Mouse (Mus musculus) cerebellum, adult 2 months (tissue): ENCODE data around the gene Gdf7. TPM values are rescaled to one million over a fixed set of nuclear protein-coding genes. Genes with fewer than 3 reads are reported as not detected.
A peak's percentile ranks its signal among the peaks of the same experiment; 100 is the strongest.

Experiments used
- DNase-seq, 2 experiments: peaks; one replicate each; pipeline ENCODE4 v3.0.0; 2021
- H3K27ac ChIP-seq: fragments of 200-500 bp; 2 replicates; pipeline ENCODE4 v1.5.1; 2012; ENCODE audit warnings: low read length, control low read depth, inconsistent platforms; ENCODE audit not compliant: insufficient read depth
- H3K27me3 ChIP-seq: fragments of 200-500 bp; 2 replicates; pipeline ENCODE4 v1.6.1; 2012; ENCODE audit warnings: inconsistent platforms, mild to moderate bottlenecking, low read length, moderate library complexity; ENCODE audit not compliant: control insufficient read depth, insufficient read depth
- H3K4me1 ChIP-seq: fragments of 200-500 bp; 2 replicates; pipeline ENCODE4 v1.6.1; 2011; ENCODE audit warnings: low read length; ENCODE audit not compliant: control insufficient read depth, insufficient read depth
- H3K4me3 ChIP-seq: fragments of 200-500 bp; replicated peaks from 2 replicates; pipeline ENCODE3; 2011; ENCODE audit warnings: mild to moderate bottlenecking, low read depth, low read length, control low read depth; ENCODE audit not compliant: insufficient read depth
- CTCF ChIP-seq: fragments of 200-500 bp; IDR thresholded peaks from 2 replicates; pipeline ENCODE4 v1.5.1; 2011; ENCODE audit warnings: low read depth, mild to moderate bottlenecking, control low read depth, low read length, moderate library complexity, borderline replicate concordance; ENCODE audit not compliant: insufficient read depth
- POLR2A ChIP-seq: fragments of 200-500 bp; IDR thresholded peaks from 2 replicates; pipeline ENCODE4 v1.6.1; 2011; ENCODE audit warnings: low read length, control low read depth, borderline replicate concordance; ENCODE audit not compliant: insufficient read depth
- WGBS: fragments of 180-500 bp; shearing (Covaris S2); methylation state at CpG from one replicate; pipeline ENCODE4 v1.1.7; 2018; 5-methylcytosine and 5-hydroxymethylcytosine counted together
- polyA plus RNA-seq: library from polyadenylated mRNA; depleted of rRNA; stranded (reverse); fragments of >200 nt; gene quantifications from 2 replicates; pipeline ENCODE4 v1.2.3, GENCODE M21; 2012

The Gdf7 gene
- polyA plus RNA-seq, 1 experiment: 0.07 TPM

GRCm38 (mm10) chr12:8333617-8334016 lies 31.9 kb upstream of the Gdf7 start:
- DNase-seq: no peak
- WGBS: 85% methylated on average over 8 of the region's 8 CpGs
- H3K4me1 ChIP-seq: peaks cover 9% of the 10 kb centered on the region
- TF ChIP-seq CTCF (no peak), POLR2A (no peak)
- no peak overlapping the region for H3K27ac ChIP-seq
- no peak overlapping the region for H3K4me3 ChIP-seq
- H3K27me3 ChIP-seq: no peaks in the 10 kb centered on the region

- Histone ChIP-seq H3K4me1 (peaks cover 11% of the 10 kb centered on the region), H3K27ac (no peak overlapping the region), H3K27me3 (no peaks in the 10 kb centered on the region), H3K4me3 (no peak overlapping the region)
- no peak for DNase-seq
- no peak for TF ChIP-seq POLR2A
- TF ChIP-seq CTCF: no peak
- 59% methylated on average over 5 of the region's 5 CpGs for WGBS
Measured at GRCm38 (mm10) chr12:8332174-8332542, 30.4 kb upstream of the Gdf7 start.

- Histone ChIP-seq H3K4me3 (no peak overlapping the region), H3K4me1 (peaks cover 13% of the 10 kb centered on the region), H3K27me3 (no peaks in the 10 kb centered on the region), H3K27ac (no peak overlapping the region)
- TF ChIP-seq POLR2A: no peak
- no peak for TF ChIP-seq CTCF
- WGBS: 45% methylated on average over 14 of the region's 14 CpGs
- no peak for DNase-seq
Measured at GRCm38 (mm10) chr12:8331489-8332173, 29.9 kb upstream of the Gdf7 start.

- Histone ChIP-seq H3K4me3 (no peak overlapping the region), H3K4me1 (peaks cover 20% of the 10 kb centered on the region), H3K27ac (no peak overlapping the region), H3K27me3 (no peaks in the 10 kb centered on the region)
- DNase-seq: no peak
- TF ChIP-seq POLR2A: no peak
- no peak for TF ChIP-seq CTCF
- WGBS: 67% methylated on average over 7 of the region's 7 CpGs
Measured at GRCm38 (mm10) chr12:8329236-8329635, 27.5 kb upstream of the Gdf7 start.

GRCm38 (mm10) chr12:8327675-8328053 lies 25.9 kb upstream of the Gdf7 start:
- TF ChIP-seq POLR2A: no peak
- no peak for TF ChIP-seq CTCF
- H3K4me1 ChIP-seq: peaks cover 15% of the 10 kb centered on the region
- 52% methylated on average over 1 of the region's 1 CpGs for WGBS
- H3K4me3 ChIP-seq: no peak overlapping the region
- H3K27me3 ChIP-seq: no peaks in the 10 kb centered on the region
- no peak for DNase-seq
- H3K27ac ChIP-seq: no peak overlapping the region

- DNase-seq: peak; percentile 88 to 94
- Histone ChIP-seq H3K4me3 (peak overlapping the region; percentile 11), H3K27ac (peak overlapping the region; percentile 63; the same call in 1 of the 2 replicates), H3K4me1 (peaks cover 11% of the 10 kb centered on the region), H3K27me3 (no peaks in the 10 kb centered on the region)
- TF ChIP-seq POLR2A (no peak), CTCF (peak; percentile 91)
- WGBS: 33% methylated on average over 17 of the region's 17 CpGs
Measured at GRCm38 (mm10) chr12:8326825-8327674, 25.3 kb upstream of the Gdf7 start.

GRCm38 (mm10) chr12:8325943-8326522 lies 24.3 kb upstream of the Gdf7 start:
- TF ChIP-seq POLR2A (no peak), CTCF (0 out of 2 replicates have a peak, but pooled peaks have one; percentile 3)
- H3K4me1 ChIP-seq: peaks cover 11% of the 10 kb centered on the region
- 47% methylated on average over 17 of the region's 17 CpGs for WGBS
- peak overlapping the region; percentile 63; the same call in 1 of the 2 replicates for H3K27ac ChIP-seq
- no peak overlapping the region for H3K4me3 ChIP-seq
- peak; percentile 42 to 63 for DNase-seq
- no peaks in the 10 kb centered on the region for H3K27me3 ChIP-seq
